Mouse (Mus musculus) kidney, embryonic 14.5 days (tissue): ENCODE results near the gene Zkscan17. TPM values are rescaled to one million over a fixed set of nuclear protein-coding genes. Genes with fewer than 3 reads are reported as not detected.
A peak's percentile ranks its signal among the peaks of the same experiment; 100 is the strongest.

Experiments used
- ATAC-seq: fragments of 200-750 bp; cut with Nextera tagmentation; 2 replicates; pipeline ENCODE4 v1.8.0; 2017; ENCODE audit warnings: moderate number of reproducible peaks, mild to moderate bottlenecking, moderate TSS enrichment, moderate library complexity; ENCODE audit not compliant: low FRiP score, low TSS enrichment
- H3K27ac ChIP-seq: fragments of 300-500 bp; sonication (generic); 2 replicates; pipeline ENCODE4 v1.5.1; 2014; ENCODE audit warnings: low read depth, mild to moderate bottlenecking, low read length, moderate library complexity, mixed read lengths
- H3K27me3 ChIP-seq: fragments of 300-500 bp; sonication (generic); 2 replicates; pipeline ENCODE4 v1.6.1; 2014; ENCODE audit warnings: mild to moderate bottlenecking, low read length; ENCODE audit not compliant: control insufficient read depth, insufficient read depth
- H3K36me3 ChIP-seq: fragments of 300-500 bp; sonication (generic); 2 replicates; pipeline ENCODE4 v1.6.1; 2014; ENCODE audit warnings: low read length, mixed read lengths; ENCODE audit not compliant: control insufficient read depth, insufficient read depth
- H3K4me1 ChIP-seq: fragments of 300-500 bp; sonication (generic); 2 replicates; pipeline ENCODE4 v1.6.1; 2014; ENCODE audit warnings: low read length, mixed read lengths; ENCODE audit not compliant: control insufficient read depth, insufficient read depth
- H3K4me2 ChIP-seq: fragments of 300-500 bp; sonication (generic); replicated peaks from 2 replicates; pipeline ENCODE4 v1.6.1; 2014; ENCODE audit warnings: low read depth, mild to moderate bottlenecking, low read length
- H3K4me3 ChIP-seq: fragments of 300-500 bp; sonication (generic); 2 replicates; pipeline ENCODE4 v1.5.1; 2014; ENCODE audit warnings: mild to moderate bottlenecking, low read length
- H3K9ac ChIP-seq: fragments of 300-500 bp; sonication (generic); 2 replicates; pipeline ENCODE4 v1.6.1; 2014; ENCODE audit warnings: low read depth, mild to moderate bottlenecking, low read length, moderate library complexity
- H3K9me3 ChIP-seq: fragments of 300-500 bp; sonication (generic); 2 replicates; pipeline ENCODE4 v1.6.1; 2016; ENCODE audit warnings: low read length; ENCODE audit not compliant: control insufficient read depth
- WGBS: fragments of 180-500 bp; shearing (Covaris S2); extraction: QIAGEN DNeasy Blood & Tissue Kit; methylation state at CpG from one replicate; pipeline ENCODE4 v1.1.7; 2014; 5-methylcytosine and 5-hydroxymethylcytosine counted together
- polyA plus RNA-seq: library from polyadenylated mRNA; unstranded; fragments of >200 nt; fragmentation: Nextera tagmentation; extraction: Ambion mirVana; gene quantifications from 2 replicates; pipeline ENCODE4 v1.2.1, GENCODE M21; 2014

The Zkscan17 gene
- polyA plus RNA-seq, 1 experiment from 2014 or later, result 27.4 TPM

DNA sequence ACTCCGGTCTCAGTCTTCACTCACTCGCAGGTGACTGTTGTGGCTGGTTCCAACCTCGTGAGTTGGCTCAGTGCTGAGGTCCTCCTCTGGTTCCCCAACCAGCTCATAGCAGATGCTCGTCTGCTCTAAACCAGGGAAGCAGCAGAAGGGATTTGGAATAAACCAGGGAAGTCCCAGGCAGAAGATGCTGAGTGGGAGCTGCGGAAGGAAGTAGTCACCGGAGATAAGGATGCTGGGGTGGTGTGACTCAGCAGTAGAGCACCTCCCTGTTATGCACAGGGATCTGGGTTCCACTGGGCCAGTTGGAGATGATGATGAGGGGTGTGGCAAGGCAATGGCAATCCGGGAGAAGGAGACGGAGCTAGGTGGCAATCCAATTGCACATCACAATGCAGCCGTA lies 17.5 kb upstream of the Zkscan17 start:
- no peak overlapping the region for H3K4me2 ChIP-seq
- no peaks in the 10 kb centered on the region for H3K27me3 ChIP-seq
- H3K4me3 ChIP-seq, result no peak overlapping the region
- H3K9me3 ChIP-seq, result no peaks in the 10 kb centered on the region
- no peak overlapping the region for H3K27ac ChIP-seq
- no peak overlapping the region for H3K9ac ChIP-seq
- H3K4me1 ChIP-seq, result no peaks in the 10 kb centered on the region
- WGBS, result 84% methylated on average over 9 of the region's 9 CpGs
- H3K36me3 ChIP-seq, result no peaks in the 10 kb centered on the region
- ATAC-seq, result no peak

DNA sequence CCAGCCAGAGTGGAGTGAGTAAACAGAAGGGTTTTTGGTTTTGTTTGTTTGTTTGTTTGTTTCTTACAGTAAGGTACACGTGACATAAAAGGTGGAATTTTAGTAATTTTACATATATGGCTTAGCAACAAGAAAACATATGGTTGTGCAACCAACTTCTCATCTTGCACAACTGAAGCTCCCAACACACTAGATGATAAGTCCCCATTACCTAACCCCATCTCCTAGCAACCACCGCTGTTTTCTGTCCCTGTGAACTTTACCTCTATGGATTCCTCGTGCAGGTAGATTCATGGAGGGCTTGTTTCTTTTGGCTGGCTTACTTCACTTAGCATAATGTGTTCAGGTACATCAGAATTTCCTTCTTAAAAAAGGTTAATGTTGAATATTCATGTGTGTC lies 16.8 kb upstream of the Zkscan17 start:
- Histone ChIP-seq H3K4me1 (0 out of 2 replicates have a peak, but pooled peaks cover 3% of the 10 kb centered on the region), H3K9ac (no peak overlapping the region), H3K36me3 (no peaks in the 10 kb centered on the region), H3K9me3 (no peaks in the 10 kb centered on the region), H3K4me3 (no peak overlapping the region), H3K27ac (no peak overlapping the region), H3K4me2 (no peak overlapping the region), H3K27me3 (no peaks in the 10 kb centered on the region)
- 84% methylated on average over 3 of the region's 3 CpGs for WGBS
- no peak for ATAC-seq

DNA sequence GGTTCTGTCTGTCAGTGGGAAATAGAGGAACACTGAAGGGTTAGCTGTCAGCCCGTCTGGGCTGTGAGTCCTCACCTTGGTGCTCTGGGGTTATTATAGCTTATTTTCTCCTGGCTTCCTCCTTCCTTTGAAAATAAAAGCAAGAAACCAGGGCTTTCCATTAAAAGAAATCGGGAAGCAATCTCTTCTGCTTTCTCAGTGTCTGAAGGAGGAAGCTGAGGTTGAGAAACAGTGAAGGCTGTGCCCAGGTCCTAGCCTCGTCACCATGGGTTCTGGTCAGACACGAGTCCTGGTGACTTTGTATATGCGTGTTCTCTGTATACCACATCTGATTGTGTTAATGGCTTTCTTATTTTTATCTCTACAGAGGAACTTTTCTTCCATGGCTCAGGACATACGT lies 15.9 kb upstream of the Zkscan17 start:
- no peak overlapping the region for H3K27ac ChIP-seq
- H3K9me3 ChIP-seq, result no peaks in the 10 kb centered on the region
- ATAC-seq, result no peak
- no peak overlapping the region for H3K4me2 ChIP-seq
- no peaks in the 10 kb centered on the region for H3K27me3 ChIP-seq
- H3K9ac ChIP-seq, result no peak overlapping the region
- H3K36me3 ChIP-seq, result no peaks in the 10 kb centered on the region
- no peak overlapping the region for H3K4me3 ChIP-seq
- H3K4me1 ChIP-seq, result peaks cover 7% of the 10 kb centered on the region; the same call in 1 of the 2 replicates
- WGBS, result 77% methylated on average over 6 of the region's 6 CpGs

DNA sequence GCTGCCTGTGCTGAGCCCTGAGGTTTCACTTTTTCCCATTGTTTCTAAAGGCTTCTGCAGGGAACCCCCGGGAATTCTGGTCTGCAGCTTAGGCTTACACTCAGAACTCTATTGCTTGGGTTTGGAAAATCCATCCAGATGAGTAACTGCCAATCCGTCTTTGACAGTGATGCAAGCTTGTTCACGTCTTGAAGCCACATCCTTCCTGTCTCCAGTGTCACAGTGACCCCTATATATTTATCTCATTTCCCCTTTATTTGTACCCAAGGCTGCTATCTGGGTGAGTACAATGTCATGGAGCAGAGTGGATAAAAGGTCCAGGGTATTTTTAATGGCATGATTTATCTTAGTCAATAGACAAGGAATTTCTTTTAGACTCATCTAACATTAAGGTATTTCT lies 14.8 kb upstream of the Zkscan17 start, which contains the start of gene Nlrp3:
TSS of gene Nlrp3 (plus strand) at position 245 of the 400 bp plus-strand sequence.
- WGBS, result 52% methylated on average over 3 of the region's 3 CpGs
- no peaks in the 10 kb centered on the region for H3K9me3 ChIP-seq
- no peak within 1 kb of the TSS for H3K4me2 ChIP-seq
- H3K4me1 ChIP-seq, result peaks cover 9% of the 10 kb centered on the region; the same call in 1 of the 2 replicates
- no peak within 1 kb of the TSS for H3K4me3 ChIP-seq
- no peak within 1 kb of the TSS for H3K27ac ChIP-seq
- no peak for ATAC-seq
- no peaks in the 10 kb centered on the region for H3K27me3 ChIP-seq
- no peak within 1 kb of the TSS for H3K9ac ChIP-seq
- no peaks in the 10 kb centered on the region for H3K36me3 ChIP-seq

DNA sequence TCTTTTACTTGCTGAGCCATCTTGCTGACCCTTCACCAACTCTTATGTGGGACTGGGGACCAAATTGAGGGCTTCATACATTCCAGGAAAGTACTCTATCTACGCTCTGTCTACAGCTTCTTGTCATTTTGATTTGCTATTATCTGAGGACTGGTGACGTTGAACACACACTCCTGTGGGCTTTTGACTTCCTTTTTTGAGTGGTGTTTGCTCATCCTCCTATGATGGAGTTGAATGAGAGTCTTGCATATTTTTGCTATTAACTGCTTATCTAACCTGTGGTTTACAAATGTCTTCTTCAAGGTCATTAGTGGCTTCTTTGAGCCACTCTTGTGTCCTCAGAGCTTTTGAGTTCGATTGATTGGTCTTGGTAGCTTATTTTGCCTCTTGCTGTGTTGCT lies 13.6 kb upstream of the Zkscan17 start:
- Histone ChIP-seq H3K9me3 (no peaks in the 10 kb centered on the region), H3K4me1 (peaks cover 9% of the 10 kb centered on the region; the same call in 1 of the 2 replicates), H3K27me3 (no peaks in the 10 kb centered on the region), H3K9ac (no peak overlapping the region), H3K27ac (no peak overlapping the region), H3K4me2 (no peak overlapping the region), H3K36me3 (no peaks in the 10 kb centered on the region), H3K4me3 (no peak overlapping the region)
- 84% methylated on average over 3 of the region's 3 CpGs for WGBS
- no peak for ATAC-seq

DNA sequence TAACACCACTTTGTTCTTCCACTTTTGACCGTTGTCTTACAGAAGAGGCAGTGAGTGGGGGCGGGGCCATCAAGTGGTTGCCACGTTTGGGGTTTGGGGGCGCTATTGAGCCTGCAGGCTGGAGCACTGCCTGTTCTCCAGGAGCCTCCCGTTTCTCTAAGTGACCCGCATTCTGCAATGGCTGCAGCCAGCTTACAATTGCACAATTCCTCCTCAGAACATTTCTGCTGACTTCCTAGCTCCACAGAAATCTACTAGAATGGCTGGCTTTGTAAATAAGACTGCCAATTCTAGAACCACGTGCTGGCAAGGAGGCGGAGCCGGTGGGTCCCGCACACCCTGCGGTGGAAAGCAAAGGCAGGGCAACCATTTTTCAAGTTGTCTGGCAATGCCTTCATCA lies 11.8 kb upstream of the Zkscan17 start:
- no peak for ATAC-seq
- Histone ChIP-seq H3K4me3 (peak overlapping the region; percentile 6; the same call in 1 of the 2 replicates), H3K9ac (no peak overlapping the region), H3K4me2 (peak overlapping the region; percentile 30), H3K4me1 (peaks cover 9% of the 10 kb centered on the region; the same call in 1 of the 2 replicates), H3K27ac (no peak overlapping the region; the same call in 1 of the 2 replicates), H3K36me3 (no peaks in the 10 kb centered on the region), H3K27me3 (no peaks in the 10 kb centered on the region), H3K9me3 (no peaks in the 10 kb centered on the region)
- WGBS, result 36% methylated on average over 11 of the region's 11 CpGs

DNA sequence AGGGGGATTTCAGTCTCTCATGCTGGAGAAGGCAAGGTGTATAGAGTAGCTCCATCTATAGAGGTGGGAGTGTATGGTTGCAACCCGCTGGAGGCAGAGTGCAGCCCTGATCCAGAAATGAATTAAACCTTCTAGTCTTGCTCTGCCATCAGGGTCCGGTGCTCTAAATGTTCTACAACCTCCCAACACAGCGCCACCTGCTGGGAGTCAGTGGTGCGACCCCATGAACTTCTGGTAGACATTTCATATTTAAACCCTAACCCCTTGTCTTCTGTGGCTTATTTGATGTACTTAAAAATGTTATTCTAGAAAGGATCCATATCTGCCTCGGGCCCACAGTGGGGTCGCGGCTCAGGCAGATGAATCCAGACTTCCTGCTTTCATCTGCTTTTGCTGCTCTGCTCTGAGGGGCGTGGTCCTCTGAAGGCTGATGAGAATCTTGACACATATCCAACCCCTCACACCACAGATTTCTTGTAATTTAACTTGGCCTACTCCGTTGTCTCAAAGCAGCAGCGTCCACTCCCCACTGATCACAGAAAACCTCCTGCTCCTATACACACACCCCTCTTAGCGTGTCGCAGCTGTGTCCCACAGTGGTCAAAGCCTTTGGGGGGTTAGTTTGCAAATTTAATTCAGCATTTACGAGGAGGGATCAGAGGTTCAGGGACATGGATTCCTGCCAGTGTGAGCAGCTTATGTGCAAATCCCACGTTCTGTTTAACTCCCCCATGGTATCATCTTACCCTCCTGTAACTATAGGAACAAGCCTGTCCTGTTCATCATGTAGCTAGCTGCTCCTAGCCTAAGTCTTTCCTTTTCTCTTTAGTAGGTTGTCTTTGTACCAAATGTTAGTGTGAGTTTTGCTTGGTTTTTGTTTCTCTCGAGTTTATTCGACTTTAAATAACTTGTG lies 10.9 kb upstream of the Zkscan17 start:
- 41% methylated on average over 16 of the region's 16 CpGs for WGBS

DNA sequence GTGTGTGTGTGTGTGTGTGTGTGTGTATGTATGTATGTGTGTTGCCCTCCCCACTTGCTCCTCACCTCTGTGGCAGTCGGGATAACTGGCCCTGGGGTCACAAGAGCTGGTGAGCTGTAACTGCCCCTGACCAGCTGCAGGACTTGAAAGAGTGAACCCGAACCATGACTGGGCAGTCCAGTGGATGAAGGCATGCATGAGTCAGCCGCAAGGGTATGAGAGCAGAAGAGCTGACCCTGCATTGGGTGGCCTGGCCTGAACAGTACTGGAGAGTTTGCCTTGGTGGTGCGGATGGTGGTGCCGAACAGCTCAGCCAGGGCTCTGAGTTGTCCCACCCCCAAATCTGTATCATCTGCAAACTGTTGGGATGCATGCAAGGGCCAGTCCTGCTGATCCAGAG lies 5.0 kb upstream of the Zkscan17 start:
- WGBS, result 53% methylated on average over 5 of the region's 5 CpGs
- no peaks in the 10 kb centered on the region for H3K9me3 ChIP-seq

More for the DNA sequence above, 10.9 kb upstream of the Zkscan17 start:
- H3K4me2 ChIP-seq, result peak overlapping the region; percentile 30
- ATAC-seq, result peak; percentile 90
- no peaks in the 10 kb centered on the region for H3K27me3 ChIP-seq
- no peaks in the 10 kb centered on the region for H3K36me3 ChIP-seq
- H3K9me3 ChIP-seq, result no peaks in the 10 kb centered on the region
- H3K27ac ChIP-seq, result no peak overlapping the region; the same call in 1 of the 2 replicates
- H3K9ac ChIP-seq, result no peak overlapping the region
- H3K4me3 ChIP-seq, result no peak overlapping the region
- H3K4me1 ChIP-seq, result peaks cover 9% of the 10 kb centered on the region; the same call in 1 of the 2 replicates

More for the DNA sequence above, 5.0 kb upstream of the Zkscan17 start:
- Histone ChIP-seq H3K9ac (no peak overlapping the region), H3K4me1 (0 out of 2 replicates have a peak, but pooled peaks cover 3% of the 10 kb centered on the region), H3K4me3 (no peak overlapping the region), H3K36me3 (no peaks in the 10 kb centered on the region), H3K27ac (no peak overlapping the region), H3K27me3 (no peaks in the 10 kb centered on the region), H3K4me2 (no peak overlapping the region)
- peak; percentile 57; the same call in 1 of the 2 replicates for ATAC-seq
